Mouse (Mus musculus) midbrain, embryonic 14.5 days (tissue): Measurements from ENCODE around the gene Zfp53. TPM values are rescaled to one million over a fixed set of nuclear protein-coding genes. Genes with fewer than 3 reads are reported as not detected.
"Not testable (repeated sequence)": the region's sequence is repeated elsewhere in the genome, so short reads cannot be mapped to it uniquely, and the experiment has no call there.

ENCODE experiments used
- ATAC-seq: fragments of 200-750 bp; cut with Nextera tagmentation; 2 replicates; pipeline ENCODE4 v1.8.0; 2017; ENCODE audit warnings: moderate number of reproducible peaks, moderate library complexity; ENCODE audit not compliant: low FRiP score, low TSS enrichment
- DNase-seq: peaks from one replicate; pipeline ENCODE4 v3.0.0-alpha.2; 2015
- H3K27ac ChIP-seq: fragments of 300-500 bp; sonication (generic); replicated peaks from 2 replicates; pipeline ENCODE4 v1.5.1; 2014; ENCODE audit warnings: mild to moderate bottlenecking, low read depth, low read length, moderate library complexity
- H3K27me3 ChIP-seq: fragments of 300-500 bp; sonication (generic); 2 replicates; pipeline ENCODE4 v1.6.1; 2014; ENCODE audit warnings: low read length, control low read depth, mixed read lengths; ENCODE audit not compliant: control insufficient read depth, insufficient read depth
- H3K36me3 ChIP-seq: fragments of 300-500 bp; sonication (generic); 2 replicates; pipeline ENCODE4 v1.6.1; 2014; ENCODE audit warnings: low read length, control low read depth; ENCODE audit not compliant: control insufficient read depth, insufficient read depth
- H3K4me1 ChIP-seq: fragments of 300-500 bp; sonication (generic); 2 replicates; pipeline ENCODE4 v1.6.1; 2014; ENCODE audit warnings: mild to moderate bottlenecking, antibody characterized with exemption, low read length, control low read depth; ENCODE audit not compliant: control insufficient read depth, insufficient read depth
- H3K4me2 ChIP-seq: fragments of 300-500 bp; sonication (generic); 2 replicates; pipeline ENCODE4 v1.6.1; 2014; ENCODE audit warnings: mild to moderate bottlenecking, low read length, moderate library complexity
- H3K4me3 ChIP-seq: fragments of 300-500 bp; sonication (generic); replicated peaks from 2 replicates; pipeline ENCODE4 v1.5.1; 2014; ENCODE audit warnings: low read depth, low read length
- H3K9ac ChIP-seq: fragments of 300-500 bp; sonication (generic); replicated peaks from 2 replicates; pipeline ENCODE4 v1.6.1; 2014; ENCODE audit warnings: mild to moderate bottlenecking, low read length, moderate library complexity
- H3K9me3 ChIP-seq: fragments of 300-500 bp; sonication (generic); 2 replicates; pipeline ENCODE4 v1.6.1; 2016; ENCODE audit warnings: low read length, control low read depth, mixed read lengths; ENCODE audit not compliant: control insufficient read depth
- WGBS: fragments of 180-500 bp; shearing (Covaris S2); extraction: QIAGEN DNeasy Blood & Tissue Kit; methylation state at CpG from one replicate; pipeline ENCODE4 v1.1.7; 2014; 5-methylcytosine and 5-hydroxymethylcytosine counted together
- polyA plus RNA-seq: library from polyadenylated mRNA; unstranded; fragments of >200 nt; fragmentation: Nextera tagmentation; extraction: Ambion mirVana; gene quantifications from 2 replicates; pipeline ENCODE4 v1.2.1, GENCODE M21; 2014

Zfp53 gene
- 10.9 and 11.4 TPM in 2 replicates for polyA plus RNA-seq

DNA sequence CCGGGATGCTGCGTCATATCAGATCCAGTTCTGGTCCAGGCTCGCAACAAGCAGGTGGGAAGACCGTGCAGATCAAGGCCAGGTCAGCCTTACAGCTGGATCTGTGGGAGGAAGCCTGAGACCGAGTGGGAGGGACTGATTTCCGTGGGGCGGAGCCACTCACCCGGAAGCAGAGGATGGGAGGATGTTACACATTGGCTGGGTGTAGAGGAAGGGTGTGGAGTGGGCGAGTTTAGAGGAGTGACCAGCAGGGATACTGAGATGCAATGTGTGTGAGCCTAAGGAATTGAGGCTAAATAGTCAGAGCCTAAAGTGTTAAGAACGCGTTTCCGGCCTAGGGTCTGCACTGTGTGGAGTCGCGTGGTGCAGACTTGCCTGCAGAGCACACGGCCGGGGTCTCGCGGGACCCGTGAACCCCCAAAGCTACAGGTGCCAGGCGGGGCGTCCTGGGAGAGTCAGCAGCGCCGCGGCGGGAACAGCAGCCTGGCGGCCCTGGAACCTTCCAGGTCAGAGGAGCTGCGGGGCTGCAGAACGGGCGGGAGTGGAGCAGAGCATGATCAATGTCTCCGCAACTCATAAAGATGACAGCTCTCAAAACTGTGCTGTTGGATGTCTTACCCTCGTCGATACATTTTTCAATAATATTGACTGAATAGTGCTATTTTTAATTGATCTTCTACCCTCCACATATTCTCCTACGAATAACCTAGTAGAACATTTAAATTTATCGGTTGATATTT is at the start of gene Zfp53:
Gene Zfp53 (plus strand): TSS at position 239 of the 740 bp plus-strand sequence.
- Histone ChIP-seq H3K4me3 (peak within 1 kb of the TSS; percentile 78), H3K9me3 (no peaks in the 10 kb centered on the region), H3K4me1 (peaks cover 6% of the 10 kb centered on the region), H3K27me3 (no peaks in the 10 kb centered on the region), H3K9ac (peak within 1 kb of the TSS; percentile 67), H3K36me3 (peaks cover 5% of the 10 kb centered on the region; the same call in 1 of the 2 replicates), H3K4me2 (peak within 1 kb of the TSS; percentile 69), H3K27ac (peak within 1 kb of the TSS; percentile 68)
- 1% methylated on average over 34 of the region's 34 CpGs for WGBS
- peak; percentile 98 for ATAC-seq
- DNase-seq: peak; percentile 86

GRCm38 (mm10) chr17:21449669-21450068 is 39.1 kb upstream of the Zfp53 start:
- ATAC-seq (peak; percentile 81), DNase-seq (peak; percentile 93)
- Histone ChIP-seq H3K4me3 (peak overlapping the region; percentile 59), H3K9ac (peak overlapping the region; percentile 52; the same call in 1 of the 2 replicates), H3K4me2 (peak overlapping the region; percentile 64), H3K9me3 (no peaks in the 10 kb centered on the region), H3K36me3 (peaks cover 6% of the 10 kb centered on the region; the same call in 1 of the 2 replicates), H3K4me1 (peaks cover 6% of the 10 kb centered on the region), H3K27me3 (no peaks in the 10 kb centered on the region), H3K27ac (peak overlapping the region; percentile 77)
- 0% methylated on average over 3 of the region's 3 CpGs for WGBS

- ATAC-seq (peak; percentile 99), DNase-seq (peak; percentile 91)
- H3K27me3 ChIP-seq: no peaks in the 10 kb centered on the region
- peak within 1 kb of the TSS; percentile 59 for H3K4me3 ChIP-seq
- WGBS: under 1% methylated on average over 26 of the region's 26 CpGs
- peaks cover 6% of the 10 kb centered on the region; the same call in 1 of the 2 replicates for H3K36me3 ChIP-seq
- peak within 1 kb of the TSS; percentile 52 for H3K9ac ChIP-seq
- H3K9me3 ChIP-seq: no peaks in the 10 kb centered on the region
- H3K27ac ChIP-seq: peak within 1 kb of the TSS; percentile 77
- peaks cover 6% of the 10 kb centered on the region for H3K4me1 ChIP-seq
- peak within 1 kb of the TSS; percentile 64 for H3K4me2 ChIP-seq
Observed at GRCm38 (mm10) chr17:21450138-21450704, 38.6 kb upstream of the Zfp53 start, which contains the start of gene Zfp51. Gene Zfp51, plus strand, starts transcription at chr17:21450374.

- ATAC-seq: no peak
- no peak for DNase-seq
- 82% methylated on average over 5 of the region's 5 CpGs for WGBS
- H3K4me2 ChIP-seq: no peak overlapping the region
- H3K27me3 ChIP-seq: no peaks in the 10 kb centered on the region
- no peak overlapping the region for H3K9ac ChIP-seq
- peaks cover 59% of the 10 kb centered on the region for H3K36me3 ChIP-seq
- H3K27ac ChIP-seq: no peak overlapping the region
- H3K9me3 ChIP-seq: no peaks in the 10 kb centered on the region
- no peak overlapping the region for H3K4me3 ChIP-seq
- no peaks in the 10 kb centered on the region for H3K4me1 ChIP-seq
Observed at GRCm38 (mm10) chr17:21463550-21463949, 25.2 kb upstream of the Zfp53 start.

- no peaks in the 10 kb centered on the region for H3K4me1 ChIP-seq
- H3K4me2 ChIP-seq: no peak overlapping the region
- DNase-seq: no peak
- no peak overlapping the region for H3K4me3 ChIP-seq
- H3K27ac ChIP-seq: no peak overlapping the region
- no peaks in the 10 kb centered on the region for H3K36me3 ChIP-seq
- no peak for ATAC-seq
- 77% methylated on average over 3 of the region's 3 CpGs for WGBS
- no peaks in the 10 kb centered on the region for H3K9me3 ChIP-seq
- no peak overlapping the region for H3K9ac ChIP-seq
- no peaks in the 10 kb centered on the region for H3K27me3 ChIP-seq
Observed at GRCm38 (mm10) chr17:21472032-21472652, 16.7 kb upstream of the Zfp53 start.

GRCm38 (mm10) chr17:21472653-21473307 is 16.0 kb upstream of the Zfp53 start:
- 81% methylated on average over 2 of the region's 2 CpGs for WGBS
- Histone ChIP-seq H3K4me2 (no peak overlapping the region), H3K4me3 (no peak overlapping the region), H3K9ac (no peak overlapping the region), H3K4me1 (no peaks in the 10 kb centered on the region), H3K27me3 (no peaks in the 10 kb centered on the region), H3K27ac (no peak overlapping the region), H3K36me3 (no peaks in the 10 kb centered on the region), H3K9me3 (no peaks in the 10 kb centered on the region)
- ATAC-seq (no peak), DNase-seq (no peak)

GRCm38 (mm10) chr17:21473362-21474190 is 15.2 kb upstream of the Zfp53 start:
- ATAC-seq (no peak), DNase-seq (peak; percentile 5)
- Histone ChIP-seq H3K4me3 (no peak overlapping the region), H3K36me3 (no peaks in the 10 kb centered on the region), H3K4me1 (no peaks in the 10 kb centered on the region), H3K27ac (no peak overlapping the region), H3K9ac (no peak overlapping the region), H3K27me3 (no peaks in the 10 kb centered on the region), H3K4me2 (no peak overlapping the region), H3K9me3 (no peaks in the 10 kb centered on the region)
- WGBS: 29% methylated on average over 14 of the region's 14 CpGs

- ATAC-seq, H3K4me1 ChIP-seq, H3K9ac ChIP-seq, H3K27ac ChIP-seq, H3K36me3 ChIP-seq, H3K4me3 ChIP-seq, DNase-seq, H3K4me2 ChIP-seq, H3K9me3 ChIP-seq, H3K27me3 ChIP-seq: not testable (repeated sequence)
- WGBS: 28% methylated on average over 8 of the region's 10 CpGs
Observed at GRCm38 (mm10) chr17:21474729-21475128, 14.1 kb upstream of the Zfp53 start.
